Mouse (Mus musculus): ENCODE results near the gene Nob1.

Gene Nob1

DNA sequence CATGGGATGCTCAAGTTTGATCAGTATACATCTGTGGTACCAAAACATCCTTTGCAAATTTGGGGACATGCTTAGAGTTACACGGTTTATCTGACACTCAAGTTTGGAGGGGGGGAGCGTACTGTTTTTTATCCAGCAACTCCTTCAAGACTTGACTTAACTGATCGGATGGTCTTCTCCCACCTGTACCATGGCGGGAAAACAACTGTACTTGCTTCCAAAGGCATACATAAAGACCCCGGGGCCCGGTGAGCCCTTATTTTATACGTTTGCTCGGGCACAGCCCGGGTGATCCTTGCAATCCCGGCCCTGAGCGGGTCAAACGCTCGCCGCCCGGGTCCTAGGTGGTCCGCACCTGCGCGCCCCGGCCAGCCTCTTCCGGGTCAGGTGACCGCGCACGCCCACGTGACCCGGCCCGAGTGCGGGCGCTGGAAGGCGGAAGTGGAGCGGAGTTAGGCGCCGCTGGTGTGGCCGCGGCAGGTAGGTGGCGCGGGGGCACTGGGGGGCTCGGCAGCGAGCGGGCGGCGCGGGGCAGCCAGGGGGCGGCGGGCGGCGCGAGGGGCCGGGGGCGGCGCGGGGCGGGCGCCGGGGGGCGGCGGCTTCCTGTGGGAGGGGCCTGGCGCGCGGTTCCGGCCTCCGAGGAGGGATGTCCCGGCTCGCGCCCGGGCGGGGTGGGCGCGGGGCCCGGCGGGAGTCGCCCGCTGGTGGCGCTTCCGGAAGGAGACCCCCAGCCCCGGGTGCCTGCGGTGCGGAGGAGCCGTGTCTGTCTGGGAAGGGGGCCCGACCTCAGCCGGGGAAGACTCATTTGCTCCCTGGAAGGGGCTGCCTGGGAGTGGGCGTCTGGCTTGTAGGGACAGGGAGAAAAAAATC is 11.3 kb upstream of the Nob1 start, which contains the start of gene Wwp2:
Wwp2 (plus strand) TSS at position 404 of the 870 bp plus-strand sequence.
- DNase-seq (ENCODE audit: low read depth): no peak

DNA sequence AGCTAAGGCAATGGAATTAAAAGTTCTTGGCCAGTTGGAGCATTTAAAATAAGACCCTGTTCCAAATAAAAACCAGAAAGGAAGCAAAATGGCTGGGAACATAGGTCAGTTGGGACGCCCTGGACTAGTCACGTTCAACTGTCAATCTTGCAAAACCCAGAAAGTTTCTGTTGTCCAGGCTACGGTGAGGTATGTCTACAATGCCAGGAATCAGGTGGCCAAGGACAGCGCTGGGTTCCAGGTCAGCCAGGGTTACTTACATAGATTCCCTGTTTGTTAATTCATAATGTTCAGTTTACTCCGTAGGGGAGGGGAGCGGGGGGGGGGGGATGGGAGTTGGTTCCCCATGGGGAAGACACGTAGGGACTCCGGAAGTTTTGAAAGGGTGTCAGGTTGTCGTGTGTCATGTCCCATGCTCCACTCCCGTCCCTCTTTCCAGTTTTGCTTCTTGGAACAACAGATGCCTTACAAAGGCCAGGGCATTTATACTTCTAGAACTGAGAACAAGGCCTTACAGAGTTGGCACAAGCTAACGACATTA is 10.6 kb upstream of the Nob1 start:
- no peak for DNase-seq (ENCODE audit: low read depth)

- DNase-seq (ENCODE audit: low read depth): no peak
Observed at GRCm38 (mm10) chr8:107430821-107431220, 6.0 kb upstream of the Nob1 start.

DNA sequence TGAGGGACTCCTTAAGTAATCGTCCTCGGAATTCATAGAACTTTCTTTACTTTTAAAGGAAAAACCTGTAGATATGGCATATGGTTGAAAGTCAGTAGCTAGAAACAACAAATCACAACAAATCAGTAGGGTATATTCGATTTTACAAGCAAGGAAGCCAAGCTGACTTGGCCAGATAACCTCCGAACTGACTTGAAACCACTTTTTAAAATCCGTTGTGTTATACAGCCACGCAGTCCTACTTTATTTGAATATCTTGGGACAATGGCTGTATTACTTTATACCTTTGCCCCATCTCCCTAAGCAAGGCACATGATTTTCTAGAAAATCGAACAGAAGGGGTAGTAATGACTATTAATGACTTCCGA is 363 bp upstream of the Nob1 start:
- no peak for DNase-seq (ENCODE audit: low read depth)

DNA sequence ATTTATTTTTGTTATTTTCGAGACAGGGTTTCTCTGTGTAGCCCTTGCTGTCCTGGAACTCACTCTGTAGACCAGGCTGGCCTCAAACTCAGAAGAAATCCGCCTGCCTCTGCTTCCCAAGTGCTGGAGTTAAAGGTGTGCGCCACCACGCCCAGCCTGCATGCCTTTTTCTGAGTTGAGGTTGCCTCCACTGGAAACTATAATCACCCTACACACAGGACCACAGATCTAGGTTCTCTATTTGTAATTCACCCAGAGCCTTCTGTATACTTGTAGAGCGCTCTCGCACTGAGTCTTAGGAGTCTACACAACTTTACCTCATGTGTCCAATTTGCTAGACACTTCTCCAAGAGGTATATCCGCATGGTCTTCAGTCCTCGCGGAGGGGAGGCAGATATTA is 675 bp downstream of the Nob1 start:
- DNase-seq (ENCODE audit: low read depth): no peak

DNA sequence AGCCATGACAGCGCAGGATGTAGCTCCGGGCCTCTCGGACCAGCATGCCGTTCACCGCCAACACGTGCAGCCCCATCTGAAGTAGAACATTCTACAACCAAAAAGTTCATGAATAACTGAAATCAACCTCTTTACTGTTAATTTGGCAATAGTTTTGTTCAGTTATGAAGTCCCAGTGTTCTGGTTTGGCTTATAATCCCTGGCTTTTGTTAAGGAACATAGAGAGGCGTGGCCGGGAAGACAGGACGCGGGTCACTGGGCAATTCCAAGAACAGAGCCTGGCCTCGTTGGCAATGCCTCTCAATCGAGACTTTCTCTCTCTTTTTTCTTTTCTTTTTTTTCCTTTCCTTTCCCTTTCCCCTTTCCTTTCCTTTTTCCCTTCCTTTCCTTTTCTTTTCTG is 7.8 kb downstream of the Nob1 start:
- no peak for DNase-seq (ENCODE audit: low read depth)

DNA sequence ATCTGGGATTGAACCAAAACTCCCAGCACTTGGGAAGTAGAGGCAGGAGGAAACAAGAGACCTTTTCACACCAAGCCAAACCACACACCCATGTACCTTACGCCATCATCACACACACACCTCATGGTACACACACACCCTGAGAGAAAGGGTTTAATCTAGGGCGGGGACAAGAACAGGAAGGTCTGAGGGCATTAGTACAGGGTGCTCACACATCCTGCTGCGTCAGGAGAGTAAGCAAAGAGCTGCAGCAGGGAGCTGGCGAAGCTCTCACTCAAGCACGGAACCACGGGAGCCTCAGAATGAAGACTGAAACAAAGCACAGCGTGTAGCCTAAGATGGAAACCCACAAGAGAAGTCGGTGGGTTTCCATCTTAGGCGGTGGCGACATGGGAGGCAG is 11.0 kb downstream of the Nob1 start:
- no peak for DNase-seq (ENCODE audit: low read depth)

GRCm38 (mm10) chr8:107412552-107412951 is 12.3 kb downstream of the Nob1 start:
- no peak for DNase-seq (ENCODE audit: low read depth)

- DNase-seq (ENCODE audit: low read depth): no peak
Observed at GRCm38 (mm10) chr8:107411391-107411790, 13.5 kb downstream of the Nob1 start.

DNA sequence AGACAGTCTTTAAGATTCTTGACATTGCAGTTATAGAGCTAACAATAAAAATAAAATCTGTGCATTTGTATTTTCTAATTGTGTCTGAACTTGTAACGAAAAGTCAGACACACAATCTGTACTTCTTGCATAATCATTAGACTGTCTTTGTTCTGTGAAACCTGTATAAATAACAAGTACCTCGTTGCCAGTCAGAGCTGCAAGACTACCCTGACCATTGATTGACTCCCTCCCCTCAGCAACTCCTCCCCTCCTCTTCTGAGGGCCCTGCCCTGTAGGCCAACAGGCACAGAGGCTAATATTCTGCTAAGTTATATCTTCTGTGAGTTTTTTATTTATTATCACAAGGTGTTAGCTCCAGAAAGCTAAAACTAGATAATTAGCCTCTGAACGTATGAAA is 18.9 kb downstream of the Nob1 start:
- no peak for DNase-seq (ENCODE audit: low read depth)

DNA sequence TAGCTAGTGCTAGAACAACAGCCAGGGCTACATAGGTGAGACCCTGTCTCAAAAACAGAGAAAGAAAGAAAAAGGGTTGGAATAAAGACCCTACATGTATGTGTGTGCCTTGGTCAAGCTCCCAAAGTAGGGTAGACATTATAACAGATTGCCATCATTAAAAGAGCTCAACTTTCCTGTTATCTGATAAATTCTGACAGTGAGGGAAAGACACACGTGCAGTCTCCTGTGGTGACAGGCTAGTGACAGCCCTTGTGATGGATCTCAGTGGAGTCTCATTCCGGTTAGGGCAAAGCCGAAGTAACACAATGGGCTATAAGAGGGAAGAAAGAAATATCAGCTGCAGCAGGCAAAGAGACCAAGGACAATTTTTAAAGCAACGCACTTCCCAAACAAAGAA is 20.8 kb downstream of the Nob1 start:
- no peak for DNase-seq (ENCODE audit: low read depth)

- peak; percentile 62 for DNase-seq (ENCODE audit: low read depth)
Observed at GRCm38 (mm10) chr8:107403038-107403781, 21.6 kb downstream of the Nob1 start, which contains the start of gene Nqo1. TSS of gene Nqo1 (minus strand) at chr8:107403206.

DNA sequence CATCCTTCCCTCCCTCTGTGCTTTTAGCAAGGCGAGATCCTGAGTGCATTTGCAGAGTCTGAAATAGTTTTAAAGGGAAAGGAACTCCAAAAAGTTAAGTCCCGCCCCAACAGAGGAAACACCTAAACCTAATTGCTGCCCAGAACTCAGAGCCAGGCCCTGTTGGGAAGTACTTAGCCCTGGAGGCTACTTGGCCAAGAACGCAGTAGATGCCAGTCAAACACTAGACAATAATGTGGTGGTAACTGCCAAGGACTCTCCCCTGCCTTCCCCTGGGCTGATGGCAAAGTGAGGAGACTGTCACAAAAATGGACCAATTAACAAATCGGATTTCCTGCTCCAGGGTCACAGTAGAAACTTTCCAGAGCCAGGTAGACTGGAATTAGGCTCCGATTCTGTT is 23.0 kb downstream of the Nob1 start:
- DNase-seq (ENCODE audit: low read depth): no peak

GRCm38 (mm10) chr8:107399495-107399894 is 25.4 kb downstream of the Nob1 start:
- DNase-seq (ENCODE audit: low read depth): no peak

- no peak for DNase-seq (ENCODE audit: low read depth)
Observed at GRCm38 (mm10) chr8:107397665-107398064, 27.2 kb downstream of the Nob1 start.

DNA sequence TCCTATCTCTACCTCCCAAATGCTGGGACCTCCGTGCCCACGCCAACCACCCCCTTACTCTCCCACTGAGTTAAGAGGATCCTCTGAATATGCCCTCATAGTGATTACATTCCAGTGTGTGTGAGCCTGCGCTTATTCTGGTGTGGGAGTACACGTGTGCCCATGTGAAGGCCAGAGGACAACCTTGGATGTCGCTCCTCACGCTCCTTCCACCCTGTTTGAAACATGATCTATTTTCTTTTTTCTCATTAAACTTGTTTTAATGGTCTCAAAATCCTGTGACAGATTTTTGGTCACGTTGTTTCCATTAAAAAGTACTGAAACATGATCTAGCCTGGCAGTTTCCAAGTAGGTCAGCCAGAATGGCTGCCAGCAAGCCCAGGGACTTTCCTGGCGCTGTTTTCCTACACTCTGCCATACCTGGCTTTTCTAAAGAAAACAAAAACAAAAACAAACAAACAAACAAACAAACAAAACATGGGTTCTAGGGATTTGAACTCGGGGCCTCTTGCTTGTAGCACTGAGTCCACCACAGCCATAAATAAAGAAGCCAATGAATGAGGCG is 28.7 kb downstream of the Nob1 start:
- DNase-seq (ENCODE audit: low read depth): no peak

- no peak for DNase-seq (ENCODE audit: low read depth)
Observed at GRCm38 (mm10) chr8:107395397-107395796, 29.5 kb downstream of the Nob1 start.

GRCm38 (mm10) chr8:107391136-107391516 is 33.7 kb downstream of the Nob1 start:
- DNase-seq (ENCODE audit: low read depth): no peak

GRCm38 (mm10) chr8:107390476-107391135 is 34.2 kb downstream of the Nob1 start:
- DNase-seq (ENCODE audit: low read depth): no peak

- DNase-seq (ENCODE audit: low read depth): no peak
Observed at GRCm38 (mm10) chr8:107389557-107389956, 35.3 kb downstream of the Nob1 start.

- no peak for DNase-seq (ENCODE audit: low read depth)
Observed at GRCm38 (mm10) chr8:107387861-107388260, 37.0 kb downstream of the Nob1 start.

GRCm38 (mm10) chr8:107386642-107387041 is 38.2 kb downstream of the Nob1 start:
- DNase-seq (ENCODE audit: low read depth): peak; percentile 58
